Mouse (Mus musculus) lung, postnatal 25 days (tissue): Measurements from ENCODE around the gene Col9a1.

ENCODE experiments used
- DNase-seq: peaks from one replicate; pipeline ENCODE4 v3.0.0; 2022; ENCODE audit warnings: low spot score

The Col9a1 gene

DNA sequence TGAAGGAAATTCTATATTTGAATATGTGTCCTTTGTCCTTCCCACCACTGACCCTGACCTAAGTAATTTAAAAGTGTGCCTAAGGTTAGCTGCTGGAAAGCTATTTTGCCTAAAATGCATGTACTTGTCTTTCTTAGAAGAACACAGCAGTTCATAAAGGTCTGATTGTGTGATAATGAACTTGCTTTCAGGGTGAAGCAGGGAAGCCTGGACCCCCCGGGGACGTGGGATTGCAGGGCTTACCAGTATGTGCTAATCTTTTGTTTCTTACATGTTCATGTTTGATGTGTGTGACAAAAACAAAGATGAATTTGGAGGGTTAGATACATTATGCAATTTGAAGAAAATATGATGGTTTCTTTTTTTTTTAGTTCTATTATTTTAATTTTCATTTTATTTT is 44.8 kb downstream of the Col9a1 start:
- DNase-seq = no peak

DNA sequence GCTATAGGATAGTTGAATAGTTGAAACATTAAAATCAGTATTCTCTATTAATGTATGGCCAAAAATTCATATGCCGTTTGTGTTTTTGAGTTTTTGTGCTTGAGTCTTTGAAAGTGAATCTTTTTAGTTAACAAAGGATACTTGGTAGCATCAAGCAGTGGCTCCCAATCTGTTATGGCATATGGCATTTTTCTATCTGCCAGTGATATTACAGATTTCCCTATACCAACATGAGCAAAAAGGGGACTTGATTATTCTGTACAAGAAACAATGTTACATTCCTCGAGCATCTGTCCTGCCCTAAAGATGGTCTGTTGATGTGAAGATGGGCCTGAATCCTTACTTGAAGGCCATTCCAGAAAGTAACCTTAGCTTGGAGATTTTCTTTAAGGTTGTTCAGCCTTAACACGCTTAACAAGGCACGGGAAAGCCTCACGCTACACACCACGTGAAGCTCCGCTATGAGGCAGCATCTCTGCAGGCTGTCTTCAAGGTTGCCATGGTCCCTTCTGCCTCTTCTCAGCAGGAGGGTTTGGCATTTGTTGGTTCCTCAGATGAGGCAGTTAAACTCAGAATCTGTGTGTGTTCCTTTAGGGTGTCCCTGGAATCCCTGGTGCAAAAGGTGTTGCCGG is 45.7 kb downstream of the Col9a1 start:
- DNase-seq = no peak

DNA sequence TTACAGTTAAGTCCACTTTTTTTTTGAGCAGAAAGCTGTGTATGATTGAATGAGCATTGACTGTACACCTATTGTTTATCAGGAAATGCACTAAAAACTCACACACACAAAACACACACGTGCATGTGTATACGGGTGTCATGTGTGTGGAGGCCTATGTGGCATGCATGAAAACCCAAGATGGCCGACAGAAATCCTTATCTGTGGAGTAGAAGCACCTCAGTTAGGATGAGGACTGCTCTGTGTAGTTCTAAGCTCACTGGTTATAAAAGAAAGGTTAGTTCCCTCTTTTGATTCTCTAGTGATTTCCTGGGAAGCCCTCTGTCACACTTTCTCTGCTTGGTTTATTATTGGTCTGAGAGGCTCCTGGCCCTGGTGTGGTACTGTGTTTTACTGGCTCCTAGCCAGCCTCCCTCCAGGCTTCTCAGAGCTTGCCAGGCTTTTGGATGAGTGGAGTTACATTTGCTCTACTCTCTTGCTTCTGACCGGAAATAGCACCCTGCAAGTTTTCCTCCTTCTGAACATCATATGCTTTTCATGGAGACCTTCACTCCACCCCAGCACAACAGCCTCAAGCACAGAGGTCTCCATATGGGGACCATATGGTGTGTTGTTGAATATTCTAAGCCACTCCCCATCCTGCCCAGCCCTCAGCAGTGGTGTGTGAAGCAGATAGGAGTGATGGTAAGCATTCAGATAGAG is 48.6 kb downstream of the Col9a1 start:
- DNase-seq = no peak

DNA sequence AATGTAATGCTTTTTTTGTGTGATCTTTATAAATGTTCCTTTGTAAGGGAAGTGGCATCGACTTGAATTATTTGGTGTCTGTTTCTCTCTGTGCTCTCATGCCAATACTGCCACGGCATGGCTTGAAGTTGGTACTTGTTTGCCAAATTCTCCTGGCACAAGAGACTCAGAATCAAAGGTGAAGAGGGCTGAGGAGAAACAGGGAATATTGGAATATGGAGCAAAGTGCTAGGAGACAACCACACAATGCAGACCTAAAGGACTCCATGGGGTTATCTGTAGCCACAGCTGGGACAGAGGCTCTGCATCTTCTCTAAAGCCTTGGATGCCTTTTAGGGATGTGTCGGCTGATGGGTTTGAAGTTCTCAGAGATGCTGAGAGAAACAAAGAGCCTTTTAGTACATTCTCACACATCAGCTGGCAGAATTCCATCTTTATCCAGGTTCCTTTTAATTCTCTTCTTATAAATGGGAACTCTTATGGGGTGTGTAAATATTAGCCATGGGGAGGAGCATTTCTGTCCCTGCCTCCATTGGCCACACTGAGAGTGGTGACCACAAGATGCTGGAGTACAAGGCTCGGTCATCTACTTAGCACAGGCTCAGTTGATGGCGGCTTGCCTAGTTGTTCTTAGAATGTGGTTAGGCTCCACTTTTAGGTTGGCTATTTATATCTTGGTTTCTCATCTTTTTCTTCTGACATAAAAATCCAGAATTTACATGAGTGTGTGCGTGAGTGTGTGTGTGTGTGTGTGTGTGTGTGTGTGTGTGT is 49.7 kb downstream of the Col9a1 start:
- no peak for DNase-seq

DNA sequence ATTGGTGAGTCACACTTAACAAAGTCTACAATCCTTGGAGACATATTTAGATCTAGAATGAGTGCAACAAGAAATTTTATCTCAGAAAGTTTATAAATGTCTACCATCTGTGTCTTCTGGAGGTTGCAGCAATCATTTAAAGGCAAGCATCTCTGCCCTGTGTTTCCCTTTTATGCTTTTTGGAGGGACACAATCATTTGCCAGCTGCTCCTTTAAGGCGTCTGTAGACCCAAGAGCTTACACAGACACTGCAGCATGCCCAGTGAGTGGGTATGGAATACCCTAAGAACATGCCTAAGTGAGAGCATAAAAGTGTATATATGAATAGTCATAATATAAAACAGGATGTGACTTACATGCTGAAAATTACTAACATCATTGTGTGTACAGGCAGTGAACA is 52.1 kb downstream of the Col9a1 start:
- no peak for DNase-seq

DNA sequence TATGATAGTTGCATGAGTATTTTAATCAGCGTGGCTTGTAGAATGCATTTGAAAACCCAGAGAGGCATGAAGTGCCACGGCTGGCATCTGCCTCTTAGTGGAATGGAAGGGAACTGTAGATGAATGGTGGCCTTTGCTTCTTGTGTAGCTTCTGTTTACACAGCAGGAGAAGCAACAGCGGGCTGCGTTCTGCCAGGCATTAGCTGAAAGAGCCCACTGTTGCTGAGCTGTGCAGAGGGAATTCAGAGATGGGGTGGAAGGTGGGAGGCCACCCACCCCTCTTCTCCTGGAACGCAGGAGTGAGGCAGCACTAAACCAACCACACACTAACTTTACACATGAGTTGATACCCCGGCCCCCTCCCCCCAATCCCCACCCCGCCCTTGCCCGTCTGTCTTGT is 53.0 kb downstream of the Col9a1 start:
- DNase-seq = no peak

DNA sequence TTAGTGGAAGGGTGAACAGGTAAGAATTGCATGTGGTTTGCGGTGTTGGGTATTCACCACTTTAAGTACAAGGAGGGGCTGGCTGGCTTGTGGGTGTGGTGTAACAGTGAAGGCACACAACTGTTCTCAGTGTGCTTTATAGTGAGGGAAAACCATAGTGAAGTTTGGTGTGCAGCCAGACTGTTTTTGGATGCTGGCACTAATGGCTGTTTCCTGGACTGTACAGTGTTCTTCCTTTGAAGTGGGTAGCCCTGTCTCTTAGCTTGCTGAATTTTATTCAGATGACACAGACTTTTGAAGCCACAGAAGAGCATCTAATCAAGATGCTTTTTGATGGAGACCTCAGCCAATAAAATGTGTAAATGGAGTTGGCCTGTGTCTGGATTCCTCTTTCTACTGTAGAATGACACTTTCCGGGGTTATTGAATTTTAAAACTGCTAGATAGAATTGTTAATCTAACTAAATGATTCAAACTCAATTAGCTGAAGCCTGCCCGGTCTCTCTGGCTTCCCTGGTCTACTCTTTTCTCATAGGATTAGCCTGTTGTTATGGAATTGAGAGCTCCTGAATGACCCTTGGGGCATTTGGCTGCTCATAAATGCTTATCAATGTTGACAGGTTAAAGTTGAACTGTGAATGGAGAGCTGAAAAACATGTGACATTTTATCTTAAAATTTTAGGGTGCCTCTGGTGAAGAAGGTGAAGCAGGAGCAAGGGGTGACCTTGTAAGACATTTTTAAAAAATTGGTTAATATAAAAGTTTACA is 54.3 kb downstream of the Col9a1 start:
- no peak for DNase-seq

DNA sequence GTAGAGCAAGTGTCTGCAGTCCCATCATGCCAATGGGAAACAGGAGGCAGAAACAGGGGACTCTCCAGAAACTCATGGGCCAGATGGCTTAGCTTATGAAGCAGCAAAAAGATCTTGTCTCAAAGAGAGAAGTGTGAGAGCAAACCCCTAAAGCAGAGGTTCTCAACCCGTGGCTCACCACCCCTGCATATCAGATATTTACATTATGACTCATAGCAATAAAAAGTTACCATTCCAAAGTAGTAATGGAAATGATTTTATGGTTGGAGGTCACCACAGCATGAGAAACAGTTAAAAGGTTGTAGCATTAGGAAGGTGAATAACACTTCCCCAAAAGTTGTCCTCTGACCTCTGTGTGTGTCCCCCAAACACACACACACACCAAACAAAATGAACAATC is 58.9 kb downstream of the Col9a1 start:
- DNase-seq = no peak

DNA sequence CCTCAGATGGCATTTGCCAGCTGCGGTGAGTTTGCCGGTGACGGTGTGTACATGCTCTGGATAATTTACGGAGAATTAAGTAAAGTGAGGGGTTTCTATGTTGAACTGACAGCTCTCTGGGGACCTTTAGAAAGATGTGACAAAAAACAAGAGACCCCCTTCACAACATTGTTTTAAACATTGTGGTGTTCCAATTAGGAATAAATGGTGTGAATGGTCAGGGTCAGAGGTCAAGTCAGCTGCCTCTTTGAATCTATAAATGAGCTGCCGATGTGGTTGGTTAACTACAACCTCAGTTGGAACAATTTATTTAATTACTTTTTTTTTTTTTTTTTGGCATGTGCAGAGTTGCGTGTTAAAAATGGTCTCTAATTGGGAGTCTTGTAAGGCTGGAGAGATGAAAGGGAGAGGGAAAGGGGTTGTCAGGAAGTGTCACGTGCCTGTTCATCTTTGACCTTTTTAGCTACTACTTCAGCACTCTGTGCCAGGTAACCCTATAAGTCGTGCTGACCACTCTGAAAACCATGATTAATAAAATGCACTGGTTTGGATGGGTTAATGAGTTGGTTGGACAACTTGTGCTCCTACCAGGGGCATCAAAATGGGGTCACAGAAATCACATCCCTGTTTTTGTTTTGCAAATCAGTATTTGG is 62.8 kb downstream of the Col9a1 start:
- no peak for DNase-seq

DNA sequence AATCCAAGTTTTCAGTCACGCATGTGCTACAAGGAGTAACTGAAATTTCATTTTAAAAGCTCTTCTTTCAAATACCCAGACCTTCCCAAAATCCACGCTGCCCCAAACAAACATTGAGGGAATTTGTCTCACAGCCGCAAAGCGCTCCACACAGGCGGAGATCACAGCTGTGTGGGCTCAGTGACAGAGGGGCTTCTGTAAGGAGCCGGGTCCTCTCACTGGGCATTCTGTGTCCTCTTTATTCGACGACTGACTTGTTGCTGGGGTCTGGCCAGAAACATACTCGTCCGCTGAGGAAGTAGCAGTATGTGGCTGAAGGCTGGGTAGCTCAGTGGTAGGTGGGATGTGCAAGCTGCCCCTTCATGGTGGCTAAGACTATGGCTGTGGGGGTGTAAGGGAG is 67.5 kb downstream of the Col9a1 start:
- DNase-seq = no peak

DNA sequence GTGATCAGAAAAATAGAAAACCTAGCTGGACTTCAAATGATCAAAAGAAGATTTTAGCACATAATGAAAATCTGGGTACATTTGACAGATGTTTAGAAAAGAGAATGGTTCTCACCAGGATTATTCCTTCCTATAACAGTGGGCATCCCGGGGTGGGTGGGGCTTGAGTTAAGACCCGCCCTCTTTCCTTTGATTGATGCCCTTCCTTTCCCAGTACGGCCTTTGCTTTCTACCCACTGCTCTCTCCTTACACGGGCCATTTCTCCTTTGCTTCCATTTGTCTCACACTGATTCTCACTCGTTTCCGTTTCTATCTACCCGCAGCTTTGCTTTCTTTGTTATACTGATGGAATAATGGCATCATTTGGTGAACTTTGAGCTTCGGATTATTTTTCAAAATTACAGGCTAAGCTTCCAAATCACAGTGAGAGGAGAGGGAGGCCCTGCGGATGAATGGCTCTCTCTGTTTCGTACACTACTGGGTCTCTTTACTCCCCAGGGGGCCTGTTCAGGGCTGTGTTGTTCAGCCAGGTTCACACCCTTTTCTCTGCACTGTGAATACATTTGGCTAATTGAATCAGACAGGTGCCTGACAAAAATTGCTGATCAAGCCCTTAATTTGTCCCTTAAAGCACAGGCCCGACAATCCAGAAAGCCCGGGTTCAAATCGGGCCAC is 68.4 kb downstream of the Col9a1 start:
- no peak for DNase-seq

DNA sequence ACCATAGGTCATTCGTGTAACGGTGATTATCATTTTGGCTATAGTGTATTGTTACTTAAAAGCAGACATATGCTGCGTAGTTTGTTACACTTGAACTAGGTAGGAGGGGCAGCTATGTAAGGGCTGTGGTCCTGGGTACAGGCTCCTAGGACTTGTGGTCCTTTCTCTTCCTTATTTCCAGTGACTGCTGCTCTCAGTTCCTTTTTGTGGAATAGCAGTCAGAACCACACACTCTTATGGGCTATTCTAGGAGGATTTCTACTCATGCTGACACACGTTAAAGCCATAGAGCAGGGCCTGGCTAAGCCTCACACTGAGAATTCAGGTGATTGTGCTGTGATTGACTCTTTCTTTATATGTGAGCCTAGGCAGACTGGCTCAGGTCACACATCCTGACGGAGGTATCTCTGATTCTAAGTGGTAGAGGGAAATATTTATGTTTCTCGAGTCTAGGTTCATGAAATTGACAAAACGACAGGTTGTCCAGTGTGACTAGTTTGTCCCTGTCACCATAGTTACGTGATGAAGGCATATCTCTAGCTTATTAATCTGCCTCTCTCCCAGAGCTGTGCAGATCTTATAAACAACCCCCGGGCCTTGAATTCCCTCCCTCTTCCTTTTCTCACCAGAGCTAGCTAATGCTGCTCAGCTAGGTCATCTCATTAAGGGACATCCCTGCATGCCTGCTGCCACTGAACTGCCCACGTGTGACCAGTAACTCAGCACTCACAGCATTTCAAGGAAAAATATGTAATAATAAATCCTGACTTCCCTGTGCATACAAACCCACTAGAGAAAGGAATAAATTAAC is 71.1 kb downstream of the Col9a1 start:
- DNase-seq = no peak

DNA sequence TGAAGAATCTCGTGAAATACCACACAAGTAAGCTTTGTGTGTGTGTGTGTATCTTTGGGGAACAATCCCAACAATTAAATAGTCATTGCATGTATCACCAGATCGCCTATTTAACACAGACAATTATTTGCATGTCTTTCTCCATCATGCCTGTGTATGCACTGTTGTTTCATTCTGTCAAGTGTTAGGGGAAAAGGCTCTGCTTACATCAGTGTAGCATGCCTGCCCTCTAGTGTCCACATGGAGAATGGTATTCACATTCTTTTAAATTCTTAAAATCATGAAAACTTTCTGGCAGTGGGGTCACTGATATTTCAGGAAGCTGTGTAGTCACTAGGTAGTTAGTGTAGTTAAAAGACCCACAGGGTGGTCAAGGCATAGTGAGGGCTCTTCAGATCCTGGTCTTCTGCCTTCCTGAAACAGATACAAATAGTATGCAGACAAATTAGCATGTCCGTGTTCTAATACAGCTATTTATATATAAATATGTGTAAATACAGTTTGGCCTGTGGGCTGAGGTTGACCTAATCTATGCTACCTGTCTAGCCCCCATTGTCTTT is 71.8 kb downstream of the Col9a1 start:
- peak; percentile 13 for DNase-seq

DNA sequence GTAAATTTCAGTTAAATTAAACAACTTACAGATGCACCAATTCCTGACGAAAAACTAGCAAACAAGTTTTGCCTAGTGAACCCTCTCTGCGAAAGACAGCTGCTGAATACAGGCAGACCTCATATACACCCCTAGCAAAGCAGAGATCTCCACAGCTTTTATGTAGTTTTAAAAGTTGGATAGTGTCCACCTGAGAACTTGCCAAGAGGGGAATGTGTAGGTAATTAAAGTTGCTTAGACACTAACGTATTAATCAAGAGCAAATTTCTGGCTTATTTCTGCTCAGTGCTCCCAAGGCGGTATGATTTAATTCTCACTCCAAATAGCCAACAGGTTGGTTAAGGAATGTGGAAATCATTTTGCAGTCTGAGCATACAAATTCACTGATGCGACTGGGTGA is 80.6 kb downstream of the Col9a1 start:
- DNase-seq = no peak

DNA sequence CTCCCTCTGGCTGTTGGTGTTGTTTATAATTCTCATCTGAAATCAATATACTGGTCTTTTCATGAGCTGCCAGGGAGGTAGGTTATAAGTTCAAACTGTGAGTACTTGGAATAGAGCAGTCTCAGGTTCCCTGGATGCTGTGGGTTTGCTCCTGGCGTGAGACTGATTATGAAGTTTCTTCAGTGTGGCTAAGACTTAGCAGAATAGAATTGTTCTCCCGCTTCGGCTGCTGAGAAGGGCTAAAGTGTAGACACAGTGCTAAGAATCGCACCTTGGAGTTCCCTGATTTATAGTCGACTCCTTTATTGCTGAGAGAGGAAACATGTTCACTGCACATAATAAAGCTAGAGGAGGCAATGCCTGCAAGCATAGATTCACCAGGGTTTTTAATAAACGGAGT is 82.0 kb downstream of the Col9a1 start:
- DNase-seq = no peak

DNA sequence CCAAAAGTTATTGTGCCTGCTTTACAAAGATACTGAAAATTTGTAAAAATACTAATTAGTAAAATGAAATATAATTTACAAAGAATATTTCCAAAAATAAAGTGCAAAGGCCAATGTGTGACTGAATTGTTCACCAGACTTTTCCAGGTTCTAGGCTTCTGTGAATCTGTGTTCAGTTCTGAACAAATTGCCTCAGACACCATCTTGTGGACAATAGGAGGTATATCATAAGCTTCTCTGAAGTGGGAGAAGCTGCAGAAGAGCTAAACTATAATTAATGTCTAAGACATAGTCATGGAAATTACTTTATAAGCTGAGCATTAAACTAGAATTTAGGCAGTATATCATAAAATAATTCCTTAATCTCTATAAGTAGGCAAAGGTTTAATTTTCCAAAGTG is 83.8 kb downstream of the Col9a1 start:
- DNase-seq = no peak

DNA sequence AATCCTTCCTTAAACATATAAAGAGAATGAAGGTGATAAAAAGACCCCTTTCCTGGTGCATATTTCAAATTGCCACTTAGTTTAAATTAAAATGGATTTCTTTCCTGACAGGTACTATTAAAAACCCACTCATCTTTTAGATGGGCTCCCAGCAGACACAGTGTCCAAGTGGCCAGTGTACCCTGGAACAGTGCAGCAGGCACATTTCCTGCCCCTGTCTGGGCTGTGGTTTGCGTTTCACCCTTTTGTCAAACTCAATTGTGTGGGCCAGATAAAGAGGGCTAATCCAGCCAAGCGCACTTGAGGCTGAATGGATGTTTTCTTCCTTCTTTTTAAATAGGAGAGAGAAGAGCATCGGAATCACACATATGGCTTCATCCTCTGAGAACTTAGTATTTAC is 89.6 kb downstream of the Col9a1 start:
- no peak for DNase-seq

DNA sequence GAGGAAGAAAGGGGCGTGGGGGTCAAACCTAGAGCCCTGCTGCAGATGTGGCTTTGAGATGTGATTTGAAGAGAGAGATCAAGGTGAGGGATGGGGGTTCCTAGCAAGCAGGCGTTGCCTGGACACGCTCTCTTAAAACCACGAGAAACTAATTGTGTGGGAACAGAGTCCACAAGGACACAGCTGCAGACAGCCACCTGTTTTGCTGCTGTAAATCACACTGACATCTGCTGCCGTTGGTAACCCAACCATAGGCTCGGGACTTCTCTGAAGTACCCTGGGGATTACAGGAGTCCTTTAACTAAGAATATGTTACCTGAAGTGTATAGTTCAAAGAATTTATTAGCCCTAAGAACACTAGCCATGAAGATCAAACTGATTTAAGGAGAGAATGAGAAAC is 109.0 kb downstream of the Col9a1 start:
- no peak for DNase-seq

DNA sequence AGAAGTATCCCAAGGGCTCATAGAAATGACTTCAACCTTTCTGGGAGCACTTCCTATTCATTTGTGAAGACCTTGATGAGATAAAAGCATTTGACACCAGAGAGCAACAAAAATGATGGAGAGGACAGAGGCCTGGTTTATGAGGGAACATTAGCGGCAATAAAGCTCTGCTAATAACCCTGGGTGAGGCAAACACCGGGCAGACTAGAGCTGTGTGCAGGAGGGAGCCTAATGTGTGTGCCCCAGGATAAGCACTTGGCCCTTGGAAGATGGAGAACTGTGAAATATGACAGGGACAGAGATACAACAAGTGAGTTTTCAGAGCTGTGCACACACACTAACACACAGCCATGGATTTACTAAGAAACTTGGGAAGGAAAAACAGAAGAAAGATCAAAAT is 115.1 kb downstream of the Col9a1 start:
- DNase-seq = no peak
